Mouse (Mus musculus): ENCODE data around the gene Prrg2. TPM values are rescaled to one million over a fixed set of nuclear protein-coding genes. Genes with fewer than 3 reads are reported as not detected.
A peak's percentile ranks its signal among the peaks of the same experiment; 100 is the strongest.
"Not testable (repeated sequence)": the region's sequence is repeated elsewhere in the genome, so short reads cannot be mapped to it uniquely, and the experiment has no call there.

The Prrg2 gene
- polyA plus RNA-seq, 1 experiment, result 40.5 TPM

GRCm38 (mm10) chr7:45097479-45097878 is 35.0 kb upstream of the Prrg2 start:
- Histone ChIP-seq H3K4me1 (replicated peaks; ENCODE audit: control insufficient read depth, insufficient read depth, low read length) (peaks cover 5% of the 10 kb centered on the region; the same call in 1 of the 2 replicates), H3K36me3 (ENCODE audit: control insufficient read depth, insufficient read depth, low read length) (no peaks in the 10 kb centered on the region), H3K27me3 (ENCODE audit: control insufficient read depth, insufficient read depth, low read length) (no peaks in the 10 kb centered on the region), H3K4me3 (ENCODE audit: control insufficient read depth, insufficient read depth, low read length) (no peak overlapping the region), H3K27ac (ENCODE audit: control insufficient read depth, insufficient read depth, low read length) (no peak overlapping the region)
- no peak for TF ChIP-seq POLR2A (IDR thresholded peaks at IDR 0.05; ENCODE audit: control insufficient read depth, extremely low read depth, insufficient read depth, low read length, poor library complexity)
- TF ChIP-seq CTCF (IDR thresholded peaks at IDR 0.05; ENCODE audit: borderline replicate concordance, control insufficient read depth, extremely low read depth, insufficient read depth, low read length, poor library complexity), result no peak
- no peak for DNase-seq
- WGBS, result 22% methylated on average over 6 of the region's 6 CpGs

- not testable (repeated sequence) for H3K27me3 ChIP-seq (ENCODE audit: control insufficient read depth, insufficient read depth, low read length); DNase-seq; H3K36me3 ChIP-seq (ENCODE audit: control insufficient read depth, insufficient read depth, low read length); H3K4me3 ChIP-seq (ENCODE audit: control insufficient read depth, insufficient read depth, low read length); H3K27ac ChIP-seq (ENCODE audit: control insufficient read depth, insufficient read depth, low read length)
- WGBS, result 96% methylated on average over 14 of the region's 14 CpGs
- peaks cover 18% of the 10 kb centered on the region for H3K4me1 ChIP-seq (replicated peaks; ENCODE audit: control insufficient read depth, insufficient read depth, low read length)
Measured at GRCm38 (mm10) chr7:45095965-45096364, 33.5 kb upstream of the Prrg2 start.

- Histone ChIP-seq H3K27ac (ENCODE audit: control insufficient read depth, insufficient read depth, low read length) (no peak overlapping the region), H3K4me1 (replicated peaks; ENCODE audit: control insufficient read depth, insufficient read depth, low read length) (peaks cover 20% of the 10 kb centered on the region), H3K36me3 (ENCODE audit: control insufficient read depth, insufficient read depth, low read length) (no peaks in the 10 kb centered on the region), H3K4me3 (ENCODE audit: control insufficient read depth, insufficient read depth, low read length) (no peak overlapping the region), H3K27me3 (ENCODE audit: control insufficient read depth, insufficient read depth, low read length) (peaks cover 10% of the 10 kb centered on the region)
- no peak for DNase-seq
- WGBS, result 92% methylated on average over 6 of the region's 6 CpGs
- no peak for TF ChIP-seq CTCF (IDR thresholded peaks at IDR 0.05; ENCODE audit: borderline replicate concordance, control insufficient read depth, extremely low read depth, insufficient read depth, low read length, poor library complexity)
- no peak for TF ChIP-seq POLR2A (IDR thresholded peaks at IDR 0.05; ENCODE audit: control insufficient read depth, extremely low read depth, insufficient read depth, low read length, poor library complexity)
Measured at GRCm38 (mm10) chr7:45095367-45095766, 32.9 kb upstream of the Prrg2 start.

GRCm38 (mm10) chr7:45094121-45094520 is 31.6 kb upstream of the Prrg2 start:
- WGBS, result 91% methylated on average over 7 of the region's 7 CpGs
- peaks cover 20% of the 10 kb centered on the region for H3K4me1 ChIP-seq (replicated peaks; ENCODE audit: control insufficient read depth, insufficient read depth, low read length)
- no peaks in the 10 kb centered on the region for H3K36me3 ChIP-seq (ENCODE audit: control insufficient read depth, insufficient read depth, low read length)
- H3K27me3 ChIP-seq (ENCODE audit: control insufficient read depth, insufficient read depth, low read length), result peaks cover 10% of the 10 kb centered on the region
- no peak overlapping the region for H3K4me3 ChIP-seq (ENCODE audit: control insufficient read depth, insufficient read depth, low read length)
- TF ChIP-seq POLR2A (IDR thresholded peaks at IDR 0.05; ENCODE audit: control insufficient read depth, extremely low read depth, insufficient read depth, low read length, poor library complexity) (no peak), CTCF (IDR thresholded peaks at IDR 0.05; ENCODE audit: borderline replicate concordance, control insufficient read depth, extremely low read depth, insufficient read depth, low read length, poor library complexity) (no peak)
- no peak overlapping the region for H3K27ac ChIP-seq (ENCODE audit: control insufficient read depth, insufficient read depth, low read length)
- no peak for DNase-seq

- 56% methylated on average over 17 of the region's 18 CpGs for WGBS
- Histone ChIP-seq H3K27me3 (ENCODE audit: control insufficient read depth, insufficient read depth, low read length) (peaks cover 10% of the 10 kb centered on the region), H3K27ac (ENCODE audit: control insufficient read depth, insufficient read depth, low read length) (no peak overlapping the region)
Measured at GRCm38 (mm10) chr7:45093516-45093905, 31.0 kb upstream of the Prrg2 start.

GRCm38 (mm10) chr7:45092828-45093515 is 30.5 kb upstream of the Prrg2 start:
- no peak overlapping the region for H3K27ac ChIP-seq (ENCODE audit: control insufficient read depth, insufficient read depth, low read length)

More at GRCm38 (mm10) chr7:45093516-45093905, 31.0 kb upstream of the Prrg2 start:
- DNase-seq, result no peak
- H3K4me1 ChIP-seq (replicated peaks; ENCODE audit: control insufficient read depth, insufficient read depth, low read length), result peaks cover 20% of the 10 kb centered on the region
- TF ChIP-seq POLR2A (IDR thresholded peaks at IDR 0.05; ENCODE audit: control insufficient read depth, extremely low read depth, insufficient read depth, low read length, poor library complexity), result no peak
- TF ChIP-seq CTCF (IDR thresholded peaks at IDR 0.05; ENCODE audit: borderline replicate concordance, control insufficient read depth, extremely low read depth, insufficient read depth, low read length, poor library complexity), result no peak
- H3K36me3 ChIP-seq (ENCODE audit: control insufficient read depth, insufficient read depth, low read length), result no peaks in the 10 kb centered on the region
- no peak overlapping the region for H3K4me3 ChIP-seq (ENCODE audit: control insufficient read depth, insufficient read depth, low read length)

GRCm38 (mm10) chr7:45092048-45092447 is 29.6 kb upstream of the Prrg2 start, which contains the start of gene Rcn3:
Gene Rcn3, minus strand, starts transcription at chr7:45092221.
- 6% methylated on average over 16 of the region's 16 CpGs for WGBS
- Histone ChIP-seq H3K4me3 (ENCODE audit: control insufficient read depth, insufficient read depth, low read length) (peak within 1 kb of the TSS; percentile 12), H3K27ac (ENCODE audit: control insufficient read depth, insufficient read depth, low read length) (no peak within 1 kb of the TSS), H3K36me3 (ENCODE audit: control insufficient read depth, insufficient read depth, low read length) (no peaks in the 10 kb centered on the region), H3K27me3 (ENCODE audit: control insufficient read depth, insufficient read depth, low read length) (peaks cover 10% of the 10 kb centered on the region), H3K4me1 (replicated peaks; ENCODE audit: control insufficient read depth, insufficient read depth, low read length) (peaks cover 20% of the 10 kb centered on the region)
- no peak for DNase-seq
- TF ChIP-seq CTCF (IDR thresholded peaks at IDR 0.05; ENCODE audit: borderline replicate concordance, control insufficient read depth, extremely low read depth, insufficient read depth, low read length, poor library complexity) (no peak), POLR2A (IDR thresholded peaks at IDR 0.05; ENCODE audit: control insufficient read depth, extremely low read depth, insufficient read depth, low read length, poor library complexity) (no peak)

More at GRCm38 (mm10) chr7:45092828-45093515, 30.5 kb upstream of the Prrg2 start:
- no peak for DNase-seq
- Histone ChIP-seq H3K4me3 (ENCODE audit: control insufficient read depth, insufficient read depth, low read length) (no peak overlapping the region), H3K4me1 (replicated peaks; ENCODE audit: control insufficient read depth, insufficient read depth, low read length) (peaks cover 20% of the 10 kb centered on the region), H3K36me3 (ENCODE audit: control insufficient read depth, insufficient read depth, low read length) (no peaks in the 10 kb centered on the region), H3K27me3 (ENCODE audit: control insufficient read depth, insufficient read depth, low read length) (peaks cover 10% of the 10 kb centered on the region)
- 80% methylated on average over 12 of the region's 12 CpGs for WGBS
- no peak for TF ChIP-seq CTCF (IDR thresholded peaks at IDR 0.05; ENCODE audit: borderline replicate concordance, control insufficient read depth, extremely low read depth, insufficient read depth, low read length, poor library complexity)
- no peak for TF ChIP-seq POLR2A (IDR thresholded peaks at IDR 0.05; ENCODE audit: control insufficient read depth, extremely low read depth, insufficient read depth, low read length, poor library complexity)

All from thymus, adult 2 months (tissue).